Mouse (Mus musculus) spleen, postnatal 4 days (tissue): ENCODE data around the gene Sebox.
A peak's percentile ranks its signal among the peaks of the same experiment; 100 is the strongest.

ENCODE experiments used
- DNase-seq, 2 experiments: peaks; one replicate each; pipeline ENCODE4 v3.0.0; 2022; ENCODE audit warnings: low spot score in 2 of 2

Gene Sebox

GRCm38 (mm10) chr11:78502909-78503650, at the start of gene Sebox:
Gene Sebox (plus strand): TSS chr11:78503447.
- no peak for DNase-seq

GRCm38 (mm10) chr11:78453675-78454074, 49.6 kb upstream of the Sebox start:
- peak; percentile 69 to 86 for DNase-seq

DNA sequence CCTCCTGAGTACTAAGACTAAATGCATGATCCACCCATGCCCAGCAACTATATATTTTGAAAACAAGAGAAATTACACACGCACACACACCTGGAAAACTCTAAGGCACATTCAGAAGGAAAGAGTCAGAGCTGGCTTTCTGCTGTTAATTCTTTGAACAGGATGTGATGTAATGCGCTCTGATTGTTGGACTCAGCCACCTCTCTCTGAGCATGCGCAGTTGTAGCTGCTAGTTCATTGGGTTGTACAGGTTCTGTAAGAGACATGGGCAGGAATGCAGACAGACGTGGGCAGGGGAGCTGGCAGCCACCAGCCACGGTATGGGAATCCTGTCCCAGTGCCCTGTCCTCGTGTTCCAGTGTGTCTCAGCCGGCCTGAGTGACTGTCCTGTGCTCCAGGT, 49.0 kb upstream of the Sebox start:
- DNase-seq, result no peak

DNA sequence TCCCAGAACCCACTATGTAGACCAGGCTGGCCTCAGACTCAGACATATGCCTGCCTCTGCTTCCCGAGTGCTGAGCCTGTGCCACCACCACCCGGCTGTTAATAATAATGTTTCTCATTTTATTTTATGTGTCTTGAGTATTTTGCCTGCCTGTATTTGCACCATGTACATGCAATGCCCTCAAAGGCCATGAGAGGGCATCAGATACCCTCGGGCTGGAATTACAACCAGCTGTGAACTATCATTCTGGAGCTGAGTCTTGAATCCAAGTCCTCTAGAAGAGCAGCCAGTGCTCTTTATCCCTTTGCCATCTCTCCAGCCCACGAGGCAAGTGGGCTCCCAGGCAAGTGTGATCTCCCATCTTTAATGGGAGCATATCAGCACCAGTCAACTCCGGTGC, 47.9 kb upstream of the Sebox start:
- no peak for DNase-seq

GRCm38 (mm10) chr11:78458740-78459139, 44.5 kb upstream of the Sebox start:
- DNase-seq, result no peak

DNA sequence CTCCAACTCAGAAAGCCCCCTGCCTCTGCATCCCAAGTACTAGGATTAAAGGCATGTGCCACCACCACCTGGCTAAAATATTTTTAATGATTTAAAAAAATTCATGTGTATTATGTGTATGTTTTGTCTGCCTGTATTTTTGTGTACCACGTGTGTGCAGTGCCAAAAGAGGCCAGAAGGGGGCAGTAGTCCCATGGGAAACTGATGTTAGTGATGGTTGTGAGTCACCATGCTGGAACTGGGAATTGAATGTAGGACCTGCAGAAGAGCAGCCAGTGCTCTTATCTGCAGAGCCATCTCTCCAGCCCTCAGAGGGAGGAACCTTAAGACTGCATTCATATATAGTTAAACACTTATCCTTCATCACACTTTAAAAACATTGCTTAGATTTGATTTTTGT, 41.4 kb upstream of the Sebox start:
- no peak for DNase-seq

GRCm38 (mm10) chr11:78462669-78463068, 40.6 kb upstream of the Sebox start:
- DNase-seq, result no peak

DNA sequence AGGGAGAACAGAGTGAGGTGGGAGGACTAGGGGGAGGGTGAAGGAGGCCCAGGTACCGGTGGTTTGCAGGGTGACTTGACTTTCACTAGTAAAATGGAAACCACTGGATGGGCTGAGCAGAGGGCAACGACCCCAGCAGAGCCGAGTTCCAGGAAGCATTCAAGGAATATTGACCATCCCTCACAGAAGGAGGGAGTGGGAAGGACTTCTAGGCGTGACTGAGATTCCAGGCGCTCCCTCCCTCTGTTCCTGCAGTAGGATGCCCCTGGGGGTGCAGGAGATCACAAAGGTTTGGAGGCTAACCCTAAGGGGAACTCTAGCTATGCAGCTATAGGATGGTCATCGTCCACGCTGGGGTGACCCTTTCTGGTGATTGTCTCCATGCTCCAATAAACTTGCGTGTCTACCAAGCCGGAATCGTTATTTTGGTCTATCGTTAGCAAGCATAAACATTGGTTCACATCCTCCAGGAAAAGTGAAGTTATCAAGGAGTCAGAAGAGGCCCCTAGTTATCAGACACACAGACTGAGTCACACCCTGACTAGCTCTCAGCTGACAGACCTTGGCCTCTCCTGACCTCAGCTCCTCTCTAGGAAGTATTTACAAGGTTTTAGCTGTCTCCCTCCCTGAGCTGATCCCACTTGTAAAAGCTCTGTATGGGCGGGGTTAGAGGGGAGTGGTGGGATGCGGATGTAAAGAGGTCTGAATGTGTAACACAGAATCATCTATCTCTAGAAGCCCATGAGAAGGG, 39.8 kb upstream of the Sebox start:
- no peak for DNase-seq

DNA sequence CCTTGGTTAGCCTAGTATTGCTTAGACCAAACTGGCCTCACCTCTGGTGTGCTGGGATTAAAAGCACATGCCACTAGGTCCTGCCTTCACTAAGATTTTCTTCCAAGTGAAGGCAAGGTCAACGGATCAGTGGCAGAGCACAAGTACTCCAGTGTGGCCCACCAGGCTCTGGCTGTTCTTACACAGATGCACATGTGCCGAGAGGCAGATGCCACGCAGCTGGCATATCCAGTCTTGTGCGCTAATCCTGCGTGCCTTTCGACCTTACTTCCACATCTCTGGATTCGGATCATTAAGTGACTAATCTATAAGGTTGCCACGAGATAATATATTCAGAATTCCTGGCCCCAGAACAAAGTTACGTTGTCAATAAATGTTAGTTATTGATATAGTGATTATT, 38.1 kb upstream of the Sebox start:
- DNase-seq, result no peak

GRCm38 (mm10) chr11:78465568-78466180, 37.6 kb upstream of the Sebox start, which contains the start of gene Slc46a1:
Gene Slc46a1 (plus strand): TSS chr11:78465697.
- peak; percentile 69 to 84 for DNase-seq

GRCm38 (mm10) chr11:78466242-78466912, 36.9 kb upstream of the Sebox start:
- DNase-seq, result no peak

DNA sequence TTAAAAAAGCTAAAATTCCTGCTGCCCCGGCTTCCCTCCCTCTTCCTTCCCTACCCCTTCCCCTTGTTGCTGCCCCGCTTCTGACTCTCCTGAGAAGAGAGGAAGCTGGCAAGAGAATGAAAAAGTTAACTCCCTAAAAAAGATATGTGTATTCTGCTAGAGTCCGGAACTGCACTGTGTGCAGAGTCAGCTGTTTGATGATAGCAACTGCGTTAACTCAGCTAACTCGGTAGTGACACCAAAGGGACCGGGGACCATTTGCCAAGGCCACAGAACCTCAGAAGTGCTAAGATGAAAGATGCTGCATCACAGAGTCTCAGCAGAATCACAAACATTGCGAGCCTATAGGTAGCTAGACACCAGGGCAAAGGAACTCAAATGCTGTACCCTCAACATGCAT, 35.7 kb upstream of the Sebox start:
- DNase-seq, result no peak

DNA sequence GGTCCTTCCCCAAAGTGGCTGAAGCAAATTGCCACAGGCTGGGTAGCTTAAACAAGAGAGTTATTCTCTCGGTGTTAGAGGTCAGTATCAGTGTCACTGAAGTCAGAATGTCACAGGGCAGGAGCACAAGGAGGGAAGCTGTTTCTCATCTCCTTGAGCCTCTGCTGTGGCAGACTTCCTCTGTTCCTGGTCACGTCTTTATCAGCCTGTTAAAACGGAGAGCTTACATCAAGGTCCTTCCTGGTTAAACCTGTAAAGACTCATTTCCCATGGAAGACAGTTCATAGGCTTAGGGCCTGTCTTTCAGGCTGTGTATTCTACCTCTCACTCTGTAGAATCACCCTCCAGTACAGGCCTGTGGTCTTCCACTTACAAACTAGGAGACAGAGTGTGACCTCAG, 35.3 kb upstream of the Sebox start:
- no peak for DNase-seq

GRCm38 (mm10) chr11:78471326-78472103, 31.7 kb upstream of the Sebox start:
- DNase-seq, result no peak

GRCm38 (mm10) chr11:78475289-78475688, 28.0 kb upstream of the Sebox start:
- DNase-seq, result no peak

DNA sequence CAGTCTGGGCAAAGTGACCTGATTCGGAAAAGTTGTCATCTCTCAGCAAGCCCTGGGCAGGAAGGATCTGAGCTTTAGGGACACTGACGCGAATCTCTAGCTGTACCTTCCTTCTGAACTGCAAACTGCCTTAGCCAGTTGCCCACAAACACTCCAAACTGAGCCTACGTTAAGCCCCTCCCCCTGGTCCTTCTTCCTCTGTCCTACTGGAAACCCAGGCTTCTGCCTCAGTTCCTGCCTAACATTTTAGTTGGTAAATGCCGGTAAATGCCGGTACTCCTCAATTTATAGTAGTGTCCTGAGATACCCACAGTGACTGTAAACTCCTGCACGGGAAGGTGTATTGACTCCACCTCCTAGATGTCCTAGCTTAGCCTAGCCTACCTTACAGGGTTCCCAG, 19.6 kb upstream of the Sebox start:
- DNase-seq, result no peak

GRCm38 (mm10) chr11:78488168-78488567, 15.1 kb upstream of the Sebox start:
- DNase-seq, result peak; percentile 52 to 79

DNA sequence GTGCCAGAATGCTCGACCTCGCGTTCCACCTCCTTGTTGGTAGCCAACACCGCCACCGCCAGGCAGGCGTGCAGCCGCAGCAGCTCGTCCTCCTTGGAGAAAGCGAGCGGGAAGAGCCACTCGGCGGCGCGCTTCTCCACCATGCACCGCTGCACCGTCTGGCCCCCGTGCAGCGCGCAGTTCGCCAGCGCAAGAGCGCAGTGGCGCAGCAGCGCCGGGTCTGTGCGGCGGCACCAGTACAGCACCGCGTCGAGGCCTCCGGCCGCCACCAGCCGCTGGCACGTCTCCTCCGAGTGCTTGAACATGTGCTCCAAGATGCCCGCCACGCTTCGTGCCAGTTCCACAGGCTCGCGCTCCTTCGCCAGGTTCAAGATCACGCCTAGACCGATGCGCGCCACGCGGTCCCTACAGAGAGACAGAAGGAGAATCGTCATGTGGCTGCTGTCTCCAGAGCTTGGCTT, 12.4 kb upstream of the Sebox start:
- DNase-seq, result no peak

DNA sequence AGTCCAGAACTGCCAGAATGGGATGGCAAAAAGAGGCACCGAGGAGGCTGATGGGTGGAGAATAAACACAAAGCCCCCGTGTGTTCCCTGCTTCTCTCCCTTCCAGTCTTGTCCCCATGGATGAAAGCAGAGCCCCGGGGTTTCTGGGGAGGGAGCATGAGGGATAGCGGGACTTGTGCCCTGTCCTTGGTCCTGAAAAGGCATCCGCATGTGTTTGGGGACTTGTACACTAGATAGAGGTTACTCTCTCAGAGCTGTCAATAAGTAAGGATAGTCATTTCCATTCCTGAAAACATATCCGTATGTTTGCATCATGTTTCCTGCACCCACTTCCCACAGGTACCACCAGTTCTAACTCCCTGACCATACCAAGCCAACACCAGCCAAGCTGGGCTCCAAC, 7.3 kb upstream of the Sebox start:
- DNase-seq, result no peak

- peak in 1 of 2 experiments; percentile 69 for DNase-seq
Measured at GRCm38 (mm10) chr11:78497071-78497541, 6.1 kb upstream of the Sebox start.
